Mouse (Mus musculus) CH12.LX (cell line): ENCODE results near the gene Tollip. TPM values are rescaled to one million over a fixed set of nuclear protein-coding genes. Genes with fewer than 3 reads are reported as not detected.

ENCODE experiments used
- DNase-seq: peaks from one replicate; pipeline ENCODE4 v3.0.0-alpha.2; 2013; ENCODE audit errors: extremely low read depth
- H3K27ac ChIP-seq: 2 replicates; pipeline ENCODE4 v1.5.1; 2012; ENCODE audit warnings: low read depth, mild to moderate bottlenecking, control low read depth, moderate library complexity; ENCODE audit not compliant: insufficient read depth
- H3K27me3 ChIP-seq: replicated peaks from 2 replicates; pipeline ENCODE3; 2012; ENCODE audit warnings: inconsistent platforms
- H3K36me3 ChIP-seq, 2 experiments: replicated peaks in 1 of 2; 2 replicates each; pipeline versions ENCODE3 to v1.6.1; 2012; ENCODE audit warnings: inconsistent platforms in 1 of 2, low read length in 1 of 2, mild to moderate bottlenecking in 1 of 2, mixed read lengths in 1 of 2, moderate library complexity in 1 of 2; ENCODE audit not compliant: control insufficient read depth in 1 of 2, insufficient read depth in 1 of 2
- H3K4me1 ChIP-seq, 2 experiments: 2 replicates each; pipeline ENCODE4 v1.6.1; 2012; ENCODE audit warnings: inconsistent platforms in 1 of 2, moderate library complexity in 1 of 2; ENCODE audit not compliant: insufficient read depth in 2 of 2, control insufficient read depth in 1 of 2
- H3K4me2 ChIP-seq: 2 replicates; pipeline ENCODE4 v1.6.1; 2012; ENCODE audit warnings: low read depth, mild to moderate bottlenecking, control low read depth; ENCODE audit not compliant: poor library complexity, insufficient read depth, severe bottlenecking
- H3K4me3 ChIP-seq, 3 experiments: fragments of 150-350 bp in 1 of 3; sonication (generic) in 1 of 3; replicated peaks in 1 of 3; 2 replicates each; pipeline versions ENCODE3 to v1.5.1; 2011 to 2012; ENCODE audit warnings: low read depth in 2 of 3, low read length in 2 of 3, mild to moderate bottlenecking in 2 of 3, moderate library complexity in 2 of 3, control low read depth in 1 of 3, improper control_type of control experiment in 1 of 3, inconsistent platforms in 1 of 3, mixed read lengths in 1 of 3; ENCODE audit not compliant: poor library complexity in 1 of 3
- H3K79me2 ChIP-seq: replicated peaks from 2 replicates; pipeline ENCODE4 v1.6.1; 2012; ENCODE audit warnings: mild to moderate bottlenecking, moderate library complexity; ENCODE audit not compliant: control insufficient read depth, poor library complexity, insufficient read depth, severe bottlenecking; ENCODE audit errors: extremely low read depth
- H3K9ac ChIP-seq: 2 replicates; pipeline ENCODE4 v1.6.1; 2012; ENCODE audit warnings: low read depth, mild to moderate bottlenecking, control low read depth, moderate library complexity; ENCODE audit not compliant: insufficient read depth
- H3K9me3 ChIP-seq: replicated peaks from 2 replicates; pipeline ENCODE3; 2012; ENCODE audit warnings: low read length, inconsistent platforms, mixed read lengths
- CHD1 ChIP-seq: IDR thresholded peaks from 2 replicates; pipeline ENCODE4 v1.6.1; 2012; ENCODE audit warnings: low read depth, low read length, improper control_type of control experiment, inconsistent platforms
- CHD2 ChIP-seq: IDR thresholded peaks from 2 replicates; pipeline ENCODE4 v1.6.1; 2011; ENCODE audit warnings: low read length, improper control_type of control experiment
- CTCF ChIP-seq, 2 experiments: IDR thresholded peaks in 1 of 2; conservative IDR thresholded peaks in 1 of 2; 2 replicates each; pipeline ENCODE4 v1.5.1; 2011 to 2012; ENCODE audit warnings: low read depth in 2 of 2, low read length in 2 of 2, improper control_type of control experiment in 1 of 2, inconsistent platforms in 1 of 2, mild to moderate bottlenecking in 1 of 2, moderate library complexity in 1 of 2
- ELF1 ChIP-seq: IDR thresholded peaks from 2 replicates; pipeline ENCODE4 v1.6.1; 2014; ENCODE audit warnings: low read depth, mild to moderate bottlenecking, inconsistent platforms, low read length, improper control_type of control experiment
- EP300 ChIP-seq: IDR thresholded peaks from 2 replicates; pipeline ENCODE4 v1.6.1; 2011; ENCODE audit warnings: low read length, improper control_type of control experiment
- ETS1 ChIP-seq: conservative IDR thresholded peaks from 2 replicates; pipeline ENCODE4 v1.6.1; 2012; ENCODE audit warnings: low read depth, mild to moderate bottlenecking, inconsistent platforms, low read length, improper control_type of control experiment, moderate library complexity
- HCFC1 ChIP-seq: IDR thresholded peaks from 2 replicates; pipeline ENCODE4 v1.6.1; 2012; ENCODE audit warnings: low read depth, mild to moderate bottlenecking, inconsistent platforms, low read length, improper control_type of control experiment
- IRF4 ChIP-seq: IDR thresholded peaks from 2 replicates; pipeline ENCODE4 v1.6.1; 2014; ENCODE audit warnings: low read depth, mild to moderate bottlenecking, inconsistent platforms, low read length, improper control_type of control experiment
- JUND ChIP-seq: conservative IDR thresholded peaks from 2 replicates; pipeline ENCODE4 v1.6.1; 2011; ENCODE audit warnings: low read depth, low read length, improper control_type of control experiment
- MAX ChIP-seq: IDR thresholded peaks from 2 replicates; pipeline ENCODE4 v1.6.1; 2011; ENCODE audit warnings: low read length, improper control_type of control experiment
- MAZ ChIP-seq: IDR thresholded peaks from 2 replicates; pipeline ENCODE4 v1.6.1; 2012; ENCODE audit warnings: low read depth, mild to moderate bottlenecking, inconsistent platforms, low read length, improper control_type of control experiment, moderate library complexity
- MEF2A ChIP-seq: IDR thresholded peaks from 2 replicates; pipeline ENCODE4 v1.6.1; 2014; ENCODE audit warnings: low read depth, mild to moderate bottlenecking, inconsistent platforms, low read length, improper control_type of control experiment, borderline replicate concordance
- MYC ChIP-seq: IDR thresholded peaks from 2 replicates; pipeline ENCODE4 v1.6.1; 2011; ENCODE audit warnings: low read depth, mild to moderate bottlenecking, improper control_type of control experiment, low read length
- NELFE ChIP-seq: IDR thresholded peaks from 2 replicates; pipeline ENCODE4 v1.6.1; 2011; ENCODE audit warnings: low read depth, low read length, improper control_type of control experiment
- NRF1 ChIP-seq: IDR thresholded peaks from 2 replicates; pipeline ENCODE4 v1.6.1; 2014; ENCODE audit warnings: low read depth, mild to moderate bottlenecking, inconsistent platforms, low read length, improper control_type of control experiment, moderate library complexity
- PAX5 ChIP-seq: IDR thresholded peaks from 2 replicates; pipeline ENCODE4 v1.6.1; 2012; ENCODE audit warnings: low read length, inconsistent platforms, mixed read lengths
- POLR2A ChIP-seq: IDR thresholded peaks from 2 replicates; pipeline ENCODE4 v1.6.1; 2011; ENCODE audit warnings: low read depth, mild to moderate bottlenecking, improper control_type of control experiment, low read length
- POLR2AphosphoS2 ChIP-seq: IDR thresholded peaks from 2 replicates; pipeline ENCODE4 v1.6.1; 2011; ENCODE audit warnings: low read depth, low read length, improper control_type of control experiment
- RAD21 ChIP-seq: IDR thresholded peaks from 2 replicates; pipeline ENCODE4 v1.6.1; 2011; ENCODE audit warnings: low read depth, mild to moderate bottlenecking, low read length, improper control_type of control experiment, moderate library complexity
- RCOR1 ChIP-seq: conservative IDR thresholded peaks from 2 replicates; pipeline ENCODE4 v1.6.1; 2012; ENCODE audit warnings: low read depth, mild to moderate bottlenecking, inconsistent platforms, low read length, improper control_type of control experiment
- TBP ChIP-seq: conservative IDR thresholded peaks from 2 replicates; pipeline ENCODE4 v1.6.1; 2011; ENCODE audit warnings: low read depth, low read length, improper control_type of control experiment
- TCF12 ChIP-seq: IDR thresholded peaks from 2 replicates; pipeline ENCODE4 v1.6.1; 2014; ENCODE audit warnings: low read depth, mild to moderate bottlenecking, inconsistent platforms, low read length, improper control_type of control experiment
- USF1 ChIP-seq: IDR thresholded peaks from 2 replicates; pipeline ENCODE4 v1.6.1; 2014; ENCODE audit warnings: low read depth, mild to moderate bottlenecking, inconsistent platforms, low read length, improper control_type of control experiment
- ZC3H11A ChIP-seq: IDR thresholded peaks from 2 replicates; pipeline ENCODE4 v1.6.1; 2012; ENCODE audit warnings: low read depth, mild to moderate bottlenecking, inconsistent platforms, low read length, improper control_type of control experiment
- ZNF384 ChIP-seq: IDR thresholded peaks from 2 replicates; pipeline ENCODE4 v1.6.1; 2012; ENCODE audit warnings: low read depth, low read length, improper control_type of control experiment, inconsistent platforms
- dilution Hi-C: fragments of 300-500 bp; cut with MboI; formaldehyde crosslinking; loops from 2 replicates; pipeline ENCODE4 v1.14.3; 2020; ENCODE audit warnings: low sequenced_read_pairs; ENCODE audit not compliant: extremely low pct_unique_long_range_greater_than_20kb, extremely low pct_ligation_motif_present
- in situ Hi-C: fragments of 300-500 bp; cut with MboI; formaldehyde crosslinking; loops from 3 replicates; pipeline ENCODE4 v1.14.3; 2019; ENCODE audit warnings: low sequenced_read_pairs, low pct_ligation_motif_present, low pct_unique_long_range_greater_than_20kb, mixed read lengths
- polyA plus RNA-seq: library from polyadenylated mRNA; unstranded; fragments of >175 nt; gene quantifications from 2 replicates; pipeline ENCODE4 v1.2.1, GENCODE M21; 2012; ENCODE audit warnings: low read depth; ENCODE audit not compliant: insufficient read length
- total RNA-seq, 2 experiments: library from RNA; depleted of rRNA; stranded (reverse); fragments of 300-350 nt in 1 of 2; fragments of >200 nt in 1 of 2; gene quantifications; 2 replicates each; pipeline ENCODE4 v1.2.3; 2012 to 2014

The Tollip gene
- total and polyA plus RNA-seq, 3 experiments, result 18.8 to 29.6 (median 22.8) TPM

GRCm38 (mm10) chr7:141869644-141870043, 48.7 kb downstream of the Tollip start:
- H3K4me1 ChIP-seq, result no peaks in the 10 kb centered on the region
- H3K9me3 ChIP-seq, result no peaks in the 10 kb centered on the region
- no peak overlapping the region for H3K4me2 ChIP-seq
- H3K27me3 ChIP-seq, result peaks cover 29% of the 10 kb centered on the region
- in situ Hi-C loops (no loop called here), dilution Hi-C loops (no loop called here)
- DNase-seq, result no peak
- peaks cover 2 to 28% of the 10 kb centered on the region in 2 experiments for H3K36me3 ChIP-seq
- H3K27ac ChIP-seq, result no peak overlapping the region
- H3K9ac ChIP-seq, result no peak overlapping the region
- no peak overlapping the region for H3K4me3 ChIP-seq
- H3K79me2 ChIP-seq, result no peaks in the 10 kb centered on the region
- no peak for TF ChIP-seq MYC
- TF ChIP-seq MEF2A, result no peak
- no peak for TF ChIP-seq MAX
- TF ChIP-seq IRF4, result no peak
- TF ChIP-seq CHD2, result no peak
- TF ChIP-seq ETS1, result no peak
- no peak for TF ChIP-seq PAX5
- TF ChIP-seq TCF12, result no peak
- TF ChIP-seq NRF1, result no peak
- no peak for TF ChIP-seq TBP

DNA sequence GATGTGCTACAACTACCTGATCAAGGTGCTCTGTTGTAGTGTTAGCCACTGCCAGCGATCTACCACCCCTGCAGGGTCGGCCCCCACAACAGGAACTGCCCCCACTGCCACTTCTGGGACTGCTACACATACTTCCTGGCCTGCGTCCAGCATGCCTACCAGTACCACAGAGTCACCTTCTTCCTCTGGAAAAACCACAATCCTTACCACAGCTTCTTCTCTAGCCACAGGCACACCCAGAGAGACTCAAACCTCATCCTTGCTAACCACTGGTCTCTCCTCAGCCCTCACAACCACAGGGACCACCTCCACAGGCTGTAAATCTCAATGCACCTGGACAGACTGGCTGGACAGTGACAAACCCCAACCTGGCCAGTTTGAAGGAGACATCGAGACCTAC, 57.3 kb downstream of the Tollip start:
- dilution Hi-C loops, result no loop called here
- no peaks in the 10 kb centered on the region for H3K9me3 ChIP-seq

GRCm38 (mm10) chr7:141840354-141840753, 78.0 kb downstream of the Tollip start:
- dilution Hi-C loops, result no loop called here
- no peaks in the 10 kb centered on the region for H3K36me3 ChIP-seq
- no peak overlapping the region for H3K4me3 ChIP-seq
- TF ChIP-seq ELF1 (no peak), MYC (no peak), TBP (no peak), NRF1 (no peak), EP300 (no peak), MAZ (no peak), ZNF384 (no peak), MAX (no peak), CHD1 (no peak), USF1 (no peak), POLR2AphosphoS2 (no peak), NELFE (no peak)
- no peak overlapping the region for H3K27ac ChIP-seq
- H3K79me2 ChIP-seq, result no peaks in the 10 kb centered on the region
- peaks cover 98% of the 10 kb centered on the region for H3K27me3 ChIP-seq
- H3K9ac ChIP-seq, result no peak overlapping the region
- no peaks in the 10 kb centered on the region for H3K4me1 ChIP-seq
- in situ Hi-C loops, result no loop called here
- H3K4me2 ChIP-seq, result no peak overlapping the region
- no peak for DNase-seq
- no peaks in the 10 kb centered on the region for H3K9me3 ChIP-seq

More for the DNA sequence above, 57.3 kb downstream of the Tollip start:
- Histone ChIP-seq H3K9ac (no peak overlapping the region), H3K4me2 (no peak overlapping the region), H3K36me3 (no peaks in the 10 kb centered on the region), H3K79me2 (no peaks in the 10 kb centered on the region), H3K27me3 (peaks cover 52% of the 10 kb centered on the region), H3K27ac (no peak overlapping the region), H3K4me3 (no peak overlapping the region), H3K4me1 (no peaks in the 10 kb centered on the region)
- TF ChIP-seq CHD1 (no peak), HCFC1 (no peak), NRF1 (no peak), CTCF (conservative IDR thresholded peaks at IDR 0.05 in 1 of 2, IDR thresholded peaks at IDR 0.05 in 1 of 2; ENCODE audit: low read depth in 2 of 2, low read length in 2 of 2) (no peak), POLR2A (no peak), RCOR1 (no peak), RAD21 (no peak), ZC3H11A (no peak), NELFE (no peak), JUND (no peak)
- DNase-seq, result no peak
- in situ Hi-C loops, result no loop called here
